Mouse (Mus musculus) testis, postnatal 10 days (tissue): Measurements from ENCODE around the gene BC037034.

Experiments
- DNase-seq: peaks from one replicate; pipeline ENCODE4 v3.0.0; 2021; ENCODE audit warnings: low spot score

BC037034 gene

DNA sequence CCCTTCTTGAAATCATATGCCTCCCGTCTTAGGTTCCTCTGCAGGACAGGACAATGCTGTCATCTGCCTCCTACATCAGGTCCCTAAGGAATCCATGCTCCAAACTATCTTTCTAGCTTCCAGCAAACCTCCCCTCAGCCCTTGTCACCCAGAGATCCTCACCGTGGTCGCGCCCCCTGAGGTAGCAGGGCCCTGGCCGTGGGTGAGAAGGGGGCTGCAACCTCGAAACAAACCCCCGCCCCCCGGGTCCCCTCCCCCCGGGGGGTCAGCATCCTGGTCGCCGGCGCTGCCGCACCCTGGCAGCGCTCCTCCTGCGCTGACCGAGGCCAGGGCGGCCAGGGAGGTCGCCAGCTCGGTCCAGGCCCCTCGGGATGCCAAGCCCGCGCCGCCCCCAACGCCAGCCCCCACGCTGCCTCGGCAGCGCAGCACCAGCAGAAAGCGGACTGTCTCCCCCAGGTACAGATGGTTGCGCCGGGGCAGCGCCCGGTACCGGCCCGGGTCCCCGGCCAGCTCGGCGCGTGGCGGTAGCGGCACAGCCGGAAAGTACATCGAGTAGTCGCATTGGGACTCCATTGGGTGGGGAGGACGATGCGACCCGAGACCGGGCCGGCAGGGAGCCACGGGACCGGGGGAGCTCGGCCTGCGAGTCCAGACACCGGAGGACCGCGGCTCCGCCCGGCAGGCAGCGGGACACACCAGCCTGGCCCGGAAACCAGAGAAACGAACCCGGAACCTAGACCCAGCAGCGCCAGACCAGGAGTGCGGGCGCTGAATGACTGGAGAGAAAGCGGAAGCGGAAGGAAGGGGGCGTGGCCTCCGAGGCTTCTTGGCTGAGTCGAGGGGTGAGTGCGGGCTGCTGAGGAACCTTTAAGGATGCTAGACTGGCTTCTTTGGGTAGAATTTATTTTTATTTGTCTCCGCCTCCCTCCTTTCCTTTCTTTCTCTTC, at the start of gene BC037034:
Gene BC037034, minus strand, starts transcription at position 774 of the 947 bp plus-strand sequence.
- peak; percentile 96 for DNase-seq

DNA sequence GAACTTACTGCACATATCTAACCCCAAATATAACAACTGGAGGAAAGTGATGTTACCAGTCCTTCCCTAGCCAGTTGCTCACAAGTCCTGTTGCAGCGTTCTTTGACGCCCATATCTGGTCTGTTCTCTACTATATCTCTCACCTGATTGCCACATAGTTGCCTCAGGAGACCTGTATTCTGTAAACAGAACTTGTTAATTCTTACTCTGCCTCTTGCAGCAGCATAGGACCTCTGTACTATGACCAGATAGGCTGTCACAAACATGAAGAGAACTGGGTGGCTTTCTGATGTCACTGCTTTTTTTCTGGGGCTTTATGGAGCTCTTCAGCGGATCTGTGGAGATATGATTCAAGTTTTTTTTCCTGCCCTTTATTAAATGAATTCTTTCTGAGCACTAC, 49.0 kb upstream of the BC037034 start:
- no peak for DNase-seq

GRCm38 (mm10) chr5:138299613-138300012, 35.8 kb upstream of the BC037034 start:
- no peak for DNase-seq

GRCm38 (mm10) chr5:138294158-138294557, 30.3 kb upstream of the BC037034 start:
- DNase-seq: no peak

DNA sequence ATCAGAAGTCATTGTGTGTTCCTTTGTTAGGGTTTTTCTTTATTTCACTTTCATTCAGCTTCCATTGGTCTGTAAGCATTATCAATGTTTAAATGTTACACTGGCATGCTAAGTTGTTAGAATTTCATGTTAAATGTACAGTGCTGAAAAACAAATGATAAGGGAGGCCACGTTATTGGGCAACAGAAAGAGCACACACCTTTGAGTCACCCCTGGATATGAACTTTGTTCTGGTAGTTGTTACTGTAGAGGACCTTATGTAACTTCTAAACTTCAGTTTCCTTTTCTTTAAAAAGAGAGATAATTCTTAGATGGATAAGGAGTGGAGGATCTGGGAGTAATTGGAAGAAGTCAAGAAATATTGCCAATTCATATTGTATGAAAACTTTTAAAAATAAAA, 27.8 kb upstream of the BC037034 start:
- DNase-seq: no peak

DNA sequence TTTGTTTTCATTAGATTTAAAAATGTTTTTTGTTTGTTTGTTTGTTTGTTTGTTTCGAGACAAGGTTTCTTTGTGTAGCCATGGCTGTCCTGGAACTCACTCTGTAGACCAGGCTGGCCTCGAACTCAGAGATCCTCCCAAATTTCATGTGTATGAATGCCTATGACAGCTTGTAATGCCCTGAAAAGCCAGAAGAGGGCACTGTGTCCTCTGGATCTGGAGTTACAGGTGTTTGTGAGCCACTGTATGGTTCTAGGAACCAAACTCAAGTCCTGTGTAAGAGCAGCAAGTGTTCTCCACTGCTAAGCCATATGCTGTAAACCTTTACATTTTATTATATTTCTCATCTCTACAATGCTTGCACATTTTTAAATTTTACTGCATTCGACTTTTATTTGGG, 24.0 kb upstream of the BC037034 start:
- no peak for DNase-seq

- DNase-seq: no peak
These were observed 19.7 kb upstream of the BC037034 start for GRCm38 (mm10) chr5:138283540-138283939.

GRCm38 (mm10) chr5:138281798-138282197, 18.0 kb upstream of the BC037034 start:
- no peak for DNase-seq

GRCm38 (mm10) chr5:138280829-138281228, 17.0 kb upstream of the BC037034 start:
- peak; percentile 34 for DNase-seq

DNA sequence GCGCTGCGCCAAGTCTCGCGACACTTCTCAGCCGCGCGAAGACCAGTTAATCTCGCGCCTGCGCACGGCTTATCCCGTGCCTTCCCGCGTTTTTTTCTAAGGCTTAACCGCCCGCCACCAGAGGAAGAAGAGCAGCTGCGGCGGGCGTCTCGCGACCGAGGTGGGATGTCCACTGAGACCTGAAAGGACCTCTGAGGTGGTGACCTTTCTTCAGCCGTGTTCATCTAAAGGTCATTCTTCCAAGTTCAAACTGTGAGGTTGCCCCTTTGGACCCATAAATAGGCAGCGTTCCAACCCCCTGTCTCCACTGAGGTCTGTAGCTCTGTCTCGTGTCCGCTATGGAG, 16.6 kb upstream of the BC037034 start:
- DNase-seq: peak; percentile 81

DNA sequence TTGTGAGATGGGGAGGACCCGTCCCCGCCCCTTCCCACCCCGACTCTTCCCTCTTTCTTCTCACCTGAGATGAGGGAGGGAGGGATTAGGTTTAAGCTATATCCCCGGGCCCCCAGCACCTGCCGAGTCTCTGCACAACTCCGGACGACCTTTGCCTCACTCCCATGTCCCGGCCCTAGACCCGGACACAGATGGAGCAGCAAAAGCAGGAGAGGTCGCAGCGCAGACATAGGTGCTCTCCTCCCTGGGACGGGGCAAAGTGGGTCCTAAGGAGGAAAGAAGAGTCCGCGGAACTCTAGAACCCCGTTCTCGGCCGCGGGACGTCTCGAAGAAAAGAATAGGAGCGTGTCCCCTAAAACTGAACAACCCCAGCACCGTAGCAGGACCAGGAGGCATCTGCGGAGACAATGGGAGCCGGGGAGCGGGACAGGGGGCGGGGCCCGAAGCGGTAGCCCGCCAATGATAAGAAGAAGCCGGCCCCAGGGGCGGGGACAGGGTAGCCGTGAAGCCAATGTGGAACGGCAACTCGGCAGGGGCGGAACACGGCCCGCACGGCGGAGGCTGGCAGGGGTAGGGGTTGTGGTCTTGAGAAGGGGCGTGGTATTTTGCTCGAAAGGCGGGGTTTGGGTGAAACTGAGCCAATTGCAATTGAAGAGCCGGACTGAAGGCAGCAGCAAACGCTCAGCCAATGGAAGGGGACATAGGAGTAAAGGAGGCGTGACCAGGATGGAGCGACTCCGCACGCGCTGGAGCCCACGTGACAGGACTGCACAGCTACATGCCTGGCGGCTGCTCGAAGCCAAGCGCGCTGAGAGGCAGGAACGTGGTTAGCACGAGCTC, 16.0 kb upstream of the BC037034 start, which contains the start of the genes Gm43720, Gpc2 and Stag3:
Gene Gm43720, minus strand, starts transcription at position 374 of the 840 bp plus-strand sequence.
Gene Gpc2, minus strand, starts transcription at position 421 of the 840 bp plus-strand sequence.
Gene Stag3, plus strand, starts transcription at position 656 of the 840 bp plus-strand sequence.
- peak; percentile 90 for DNase-seq

DNA sequence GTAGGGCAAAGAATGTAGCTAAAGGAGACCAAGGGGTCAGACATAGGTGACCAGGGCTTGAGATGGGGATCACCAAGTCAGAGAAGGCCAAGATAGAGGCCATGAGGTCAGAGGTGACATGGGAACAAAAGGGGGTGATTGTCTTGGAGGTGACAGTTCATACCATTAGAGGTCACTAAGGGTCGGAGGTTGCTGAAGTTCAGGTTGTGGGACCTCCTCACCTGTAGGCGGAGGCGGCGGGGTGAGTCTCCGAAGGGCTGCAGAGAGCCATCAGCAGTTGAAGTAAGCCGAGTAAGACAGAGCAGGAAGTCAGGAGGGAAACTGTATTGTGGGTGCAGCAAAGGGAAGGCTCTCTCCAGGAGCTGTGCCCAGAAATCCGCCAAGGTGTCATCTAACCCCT, 14.2 kb upstream of the BC037034 start:
- DNase-seq: no peak

- DNase-seq: peak; percentile 51
These were observed 11.6 kb upstream of the BC037034 start for GRCm38 (mm10) chr5:138275216-138276050.

- DNase-seq: peak; percentile 40
These were observed 10.4 kb upstream of the BC037034 start for GRCm38 (mm10) chr5:138274186-138274585.

GRCm38 (mm10) chr5:138272409-138272923, 8.6 kb upstream of the BC037034 start, which contains the start of gene Gal3st4:
Gene Gal3st4 (minus strand): TSS chr5:138272840.
- peak; percentile 54 for DNase-seq

DNA sequence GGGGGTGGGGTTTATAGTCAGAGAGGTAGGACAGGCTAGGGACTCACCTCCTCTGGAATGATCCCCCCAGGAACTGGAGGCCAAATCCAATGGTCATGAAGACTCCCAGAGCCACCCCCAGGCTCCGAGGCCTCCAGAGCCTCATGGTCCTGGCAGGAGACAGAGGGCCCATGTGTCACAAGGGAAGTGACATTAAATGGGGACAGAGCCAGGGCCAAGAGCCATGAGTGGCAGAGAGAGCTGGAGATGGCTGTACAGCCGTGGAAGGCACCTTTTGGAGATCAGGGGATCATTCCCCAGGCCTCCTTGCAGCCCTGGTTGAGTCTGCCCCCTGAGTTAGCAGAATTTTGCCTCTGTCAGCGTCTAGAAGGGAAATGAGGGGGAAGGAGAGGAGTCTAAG, 7.4 kb upstream of the BC037034 start:
- no peak for DNase-seq

GRCm38 (mm10) chr5:138268980-138269379, 5.1 kb upstream of the BC037034 start:
- no peak for DNase-seq

DNA sequence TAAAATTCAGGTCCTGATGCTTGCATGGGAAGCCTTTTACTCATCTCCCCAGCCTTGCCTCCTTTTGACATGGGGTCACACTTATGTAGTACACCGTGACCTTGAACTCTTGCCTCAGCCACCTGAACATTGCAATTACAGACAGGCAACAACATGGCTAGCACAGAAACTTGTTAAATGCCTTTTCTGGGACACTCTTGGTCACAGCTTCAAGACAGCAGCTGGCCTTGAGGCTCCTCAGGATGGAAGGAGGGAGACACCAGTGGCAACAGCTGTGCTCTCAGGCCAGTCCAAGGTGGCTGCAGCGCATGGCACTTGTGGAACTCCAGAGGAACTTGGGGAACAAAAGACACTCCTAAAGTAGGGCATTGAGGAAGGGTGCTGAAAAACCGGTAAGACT, 3.3 kb upstream of the BC037034 start:
- DNase-seq: peak; percentile 32

DNA sequence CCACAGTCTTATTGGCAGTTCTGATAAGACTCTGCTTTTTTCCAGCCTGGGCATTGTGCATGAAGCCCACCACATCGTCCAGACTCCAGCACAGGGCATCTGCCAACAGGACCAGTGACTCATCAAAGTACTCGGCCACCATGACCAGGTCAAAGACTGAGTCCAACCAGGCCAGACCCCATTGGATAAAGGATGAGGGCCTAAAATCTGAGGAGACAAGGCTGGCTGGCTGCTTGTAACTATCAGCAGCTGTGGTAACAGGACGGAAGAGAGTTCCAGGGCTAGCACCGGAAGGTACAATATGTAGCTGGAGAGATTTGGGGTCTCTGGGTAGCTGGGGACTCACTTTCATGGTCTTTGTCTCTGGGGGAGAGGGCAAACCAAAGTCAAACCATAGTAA, 1.9 kb upstream of the BC037034 start:
- peak; percentile 30 for DNase-seq

DNA sequence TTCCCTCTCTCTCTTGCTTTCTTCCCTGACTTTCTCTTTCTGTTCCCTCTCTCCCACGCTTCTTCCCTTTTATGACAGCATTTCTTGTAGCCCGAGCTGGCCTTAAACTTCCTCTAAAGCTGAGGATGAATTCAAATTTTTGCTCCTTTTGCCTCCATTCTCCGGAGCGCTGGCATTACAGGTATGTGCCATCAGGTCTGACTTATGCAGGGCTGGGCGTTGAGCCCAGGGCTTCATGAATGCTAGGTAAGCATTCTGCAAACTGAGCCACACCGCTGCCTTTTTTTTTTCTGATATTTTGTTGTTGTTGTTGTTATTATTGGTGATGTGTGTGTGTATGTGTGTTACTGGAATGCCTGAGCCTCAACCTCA, 360 bp upstream of the BC037034 start:
- peak; percentile 35 for DNase-seq

- peak; percentile 41 for DNase-seq
These were observed 1.1 kb downstream of the BC037034 start for GRCm38 (mm10) chr5:138262582-138263240.
